Comparison of ENCODE assay signal across 10 mouse cellular contexts in genomic region chr10:111582321-111583123, GRCm38 (mm10).
DNase-seq lines count a peak whose midpoint lies in the region; ATAC-seq and TF ChIP-seq lines count a peak whose summit lies in the region.
"Had no signal": no experiment of that assay in that cellular context is flagged by ENCODE, and none has a peak within 500 bp of the region (broad histone marks: within the 10 kb centered on the region; RNA-seq: fewer than 3 reads in every experiment).

No protein-coding gene starts in this region.

- no peaks in the 10 kb centered on the region for H3K9me3 ChIP-seq in lung, embryonic 14.5 days (ENCODE audit: low read depth, low read length)
- H3K9me3 ChIP-seq: embryonic facial prominence, embryonic 13.5 days; limb, embryonic 13.5 days had no signal

- H3K4me2 ChIP-seq in lung, embryonic 14.5 days = no peak overlapping the region
- H3K4me2 ChIP-seq: embryonic facial prominence, embryonic 13.5 days; limb, embryonic 13.5 days had no signal

- H3K4me1 ChIP-seq in lung, embryonic 14.5 days (ENCODE audit: insufficient read depth) = peaks cover 20% of the 10 kb centered on the region
- H3K4me1 ChIP-seq: embryonic facial prominence, embryonic 13.5 days had no signal

- no peaks in the 10 kb centered on the region for H3K27me3 ChIP-seq in lung, embryonic 14.5 days (ENCODE audit: insufficient read depth, low read length)
- H3K27me3 ChIP-seq: embryonic facial prominence, embryonic 13.5 days; limb, embryonic 13.5 days had no signal

- no peak overlapping the region for H3K27ac ChIP-seq in lung, embryonic 14.5 days (ENCODE audit: low read depth)
- H3K27ac ChIP-seq: embryonic facial prominence, embryonic 13.5 days; limb, embryonic 13.5 days had no signal

- H3K9ac ChIP-seq in lung, embryonic 14.5 days = no peak overlapping the region
- H3K9ac ChIP-seq: embryonic facial prominence, embryonic 13.5 days; limb, embryonic 13.5 days had no signal

- no peaks in the 10 kb centered on the region for H3K36me3 ChIP-seq in lung, embryonic 14.5 days (ENCODE audit: insufficient read depth)
- H3K36me3 ChIP-seq: embryonic facial prominence, embryonic 13.5 days; limb, embryonic 13.5 days had no signal

- no peak overlapping the region for H3K4me3 ChIP-seq in lung, embryonic 14.5 days (ENCODE audit: low read depth, low read length)
- H3K4me3 ChIP-seq: embryonic facial prominence, embryonic 13.5 days; limb, embryonic 13.5 days had no signal

- peak; percentile 53 for DNase-seq in lung, embryonic 14.5 days
- no peak for DNase-seq in lung, postnatal 25 days (ENCODE audit: low spot score)
- DNase-seq in heart, adult 8-10 months (ENCODE audit: low spot score) = peak; percentile 38
- DNase-seq in kidney, postnatal 36 days = peak; percentile 73 to 74
- DNase-seq in yolk sac, embryonic 10.5 days (ENCODE audit: low spot score) = peak; percentile 32
- no peak for DNase-seq in neural tube, embryonic 10.5 days (ENCODE audit: extremely low spot score, low spot score)
- no peak for DNase-seq in frontal cortex, postnatal 25 days (ENCODE audit: low spot score in 2 of 2)

- TF ChIP-seq CTCF in lung, embryonic 14.5 days (IDR thresholded peaks at IDR 0.05; ENCODE audit: low read depth) = no peak

- ATAC-seq in lung, embryonic 14.5 days (ENCODE audit: insufficient read depth) = no peak
- ATAC-seq in granulocyte monocyte progenitor cell, adult 5-6 weeks (replicated peaks; ENCODE audit: poor library complexity, severe bottlenecking) = no peak

- 52% methylated on average over 14 of the region's 14 CpGs for WGBS in lung, embryonic 14.5 days

Comparison
In these comparisons a context has a peak if more than half of its experiments do, and no peak if none do; other contexts are left out.
1. DNase-seq: peak in lung, embryonic 14.5 days (single experiment), heart, adult 8-10 months (single experiment), kidney, postnatal 36 days (2 of 2) and yolk sac, embryonic 10.5 days (single experiment); none in lung, postnatal 25 days (single experiment), neural tube, embryonic 10.5 days (single experiment) and frontal cortex, postnatal 25 days (0 of 2).